Mouse (Mus musculus): Measurements from ENCODE around the gene Plxnb1.

The Plxnb1 gene

DNA sequence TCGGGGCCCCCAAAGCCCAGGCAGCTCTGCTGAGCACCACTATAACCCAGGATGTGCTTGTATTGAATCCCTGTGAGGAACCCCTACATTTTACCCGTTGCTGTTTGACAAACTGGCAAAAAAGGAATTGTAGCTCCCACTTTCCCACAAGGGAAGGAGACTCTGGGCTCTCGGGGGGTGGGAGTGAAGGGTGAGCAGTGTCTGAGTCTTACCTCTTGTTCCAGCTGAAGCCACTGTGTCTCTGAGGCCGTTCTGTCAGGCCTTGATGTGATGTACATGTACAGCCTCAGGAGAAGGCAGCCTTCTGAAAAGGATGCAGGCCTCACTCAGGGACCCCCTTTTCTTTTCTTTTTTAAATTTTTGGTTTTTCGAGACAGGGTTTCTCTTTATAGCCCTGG lies 34.3 kb upstream of the Plxnb1 start:
- no peak for DNase-seq (ENCODE audit: inconsistent ontology term)

DNA sequence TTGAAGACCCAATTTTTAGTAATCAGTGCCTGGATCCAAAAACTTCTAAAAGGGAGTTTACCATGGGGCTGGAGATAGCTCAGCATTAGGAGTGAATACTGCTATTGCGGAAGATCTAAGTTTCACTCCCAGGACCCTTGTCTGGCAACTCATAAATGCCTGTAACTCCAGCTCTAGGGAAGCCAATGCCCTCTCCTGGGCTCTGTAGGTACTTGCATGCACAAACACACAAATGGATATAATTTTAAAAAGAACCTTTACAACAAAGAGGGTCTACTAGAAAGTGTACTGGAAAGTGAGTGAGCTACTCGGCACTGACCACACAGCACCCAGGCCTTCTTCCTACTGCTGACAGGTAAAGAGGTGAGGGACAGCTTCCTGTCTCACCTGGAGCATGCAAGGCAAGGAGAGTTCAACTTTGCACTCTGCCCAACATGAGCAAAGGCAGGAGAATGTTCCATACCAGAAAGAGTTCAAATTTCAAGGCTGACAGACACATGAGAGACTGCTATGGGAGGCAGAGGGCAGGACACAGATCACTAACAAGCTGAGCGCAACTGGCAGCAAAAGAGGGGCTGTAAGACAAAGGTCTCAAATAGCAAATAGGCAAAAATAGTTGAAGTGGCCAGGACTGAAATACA lies 27.0 kb upstream of the Plxnb1 start:
- DNase-seq (ENCODE audit: inconsistent ontology term) = no peak

DNA sequence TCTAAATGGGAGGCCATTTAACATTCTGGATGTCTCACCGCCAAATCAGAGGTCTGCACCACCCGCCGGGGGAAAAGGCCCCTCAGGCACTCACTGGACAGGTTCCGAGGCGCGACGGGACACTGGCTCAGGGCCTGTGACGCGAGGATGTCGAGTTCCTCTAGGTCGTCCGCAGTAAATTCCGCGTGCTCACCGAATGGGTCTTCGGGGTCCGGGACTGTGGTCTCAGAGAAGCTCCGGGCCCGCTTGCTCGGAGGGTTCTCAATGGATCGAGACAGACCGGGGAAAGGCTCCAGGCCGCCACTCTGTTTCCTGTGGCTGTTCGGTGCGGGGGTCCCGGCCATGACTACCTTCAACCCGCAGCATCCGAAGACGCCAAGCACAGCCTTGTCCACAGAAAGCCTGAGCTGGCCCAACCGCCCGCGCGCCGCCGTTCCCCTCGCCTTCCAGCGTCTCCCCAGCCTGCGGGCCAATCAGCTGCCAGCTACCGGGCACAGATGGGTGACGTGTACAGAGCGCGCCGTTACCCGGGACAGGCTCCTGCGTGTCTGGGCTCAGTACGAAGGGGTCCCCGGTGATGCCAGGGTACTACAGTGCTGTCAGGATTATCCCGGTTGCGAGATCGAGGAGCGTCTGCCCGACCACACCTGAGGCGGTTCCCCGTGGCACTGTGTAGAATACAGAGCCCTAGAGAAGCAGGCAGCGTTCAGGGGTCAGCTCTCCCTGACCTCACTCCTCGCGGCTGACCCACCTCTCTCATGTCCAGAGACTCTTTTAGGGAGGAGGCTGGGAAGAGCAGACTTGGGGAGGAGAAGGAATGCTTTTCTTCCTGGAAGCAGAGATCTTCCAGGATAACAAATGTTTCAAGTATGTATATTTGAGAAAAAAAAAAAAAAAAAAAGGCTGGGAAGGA lies 21.3 kb upstream of the Plxnb1 start, which contains the start of gene Atrip:
TSS of gene Atrip (minus strand) at position 464 of the 913 bp plus-strand sequence.
- peak; percentile 91 for DNase-seq (ENCODE audit: inconsistent ontology term)

DNA sequence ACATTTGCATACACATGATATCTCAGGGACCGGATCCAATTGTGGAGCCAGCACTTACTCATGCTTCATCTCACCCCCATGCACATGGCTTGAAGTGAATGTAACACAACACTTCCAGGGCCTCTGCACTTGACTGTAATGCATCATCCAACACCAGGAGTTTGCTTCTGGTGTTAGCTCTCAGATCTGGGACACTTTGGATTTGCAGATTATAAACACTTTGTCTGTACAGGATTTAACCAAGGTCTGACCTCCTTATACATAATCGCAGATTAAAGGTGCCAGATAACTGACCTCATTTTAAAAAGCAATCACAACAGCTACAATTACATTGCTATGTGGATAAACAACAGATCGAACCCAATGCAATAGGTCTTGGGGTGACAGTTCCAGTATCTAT lies 14.7 kb upstream of the Plxnb1 start:
- no peak for DNase-seq (ENCODE audit: inconsistent ontology term)

DNA sequence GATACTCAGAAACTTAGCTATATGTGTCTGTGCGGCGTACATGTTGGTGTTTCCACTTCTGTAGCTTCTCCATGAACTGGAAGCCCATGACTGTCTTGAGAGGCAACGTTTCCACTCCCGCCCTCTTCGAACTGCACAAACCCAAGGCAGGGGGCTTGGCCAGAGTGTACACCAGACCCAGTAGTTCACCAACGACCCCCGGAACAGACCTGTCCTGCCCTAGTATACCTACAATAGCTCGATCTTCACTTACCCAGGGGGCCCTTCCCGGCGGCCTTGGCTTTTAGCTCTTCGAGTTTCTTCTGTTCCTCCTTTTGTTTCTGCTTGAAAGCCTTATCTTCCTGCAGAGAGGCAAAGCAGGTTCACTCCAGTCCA lies 13.5 kb upstream of the Plxnb1 start:
- no peak for DNase-seq (ENCODE audit: inconsistent ontology term)

DNA sequence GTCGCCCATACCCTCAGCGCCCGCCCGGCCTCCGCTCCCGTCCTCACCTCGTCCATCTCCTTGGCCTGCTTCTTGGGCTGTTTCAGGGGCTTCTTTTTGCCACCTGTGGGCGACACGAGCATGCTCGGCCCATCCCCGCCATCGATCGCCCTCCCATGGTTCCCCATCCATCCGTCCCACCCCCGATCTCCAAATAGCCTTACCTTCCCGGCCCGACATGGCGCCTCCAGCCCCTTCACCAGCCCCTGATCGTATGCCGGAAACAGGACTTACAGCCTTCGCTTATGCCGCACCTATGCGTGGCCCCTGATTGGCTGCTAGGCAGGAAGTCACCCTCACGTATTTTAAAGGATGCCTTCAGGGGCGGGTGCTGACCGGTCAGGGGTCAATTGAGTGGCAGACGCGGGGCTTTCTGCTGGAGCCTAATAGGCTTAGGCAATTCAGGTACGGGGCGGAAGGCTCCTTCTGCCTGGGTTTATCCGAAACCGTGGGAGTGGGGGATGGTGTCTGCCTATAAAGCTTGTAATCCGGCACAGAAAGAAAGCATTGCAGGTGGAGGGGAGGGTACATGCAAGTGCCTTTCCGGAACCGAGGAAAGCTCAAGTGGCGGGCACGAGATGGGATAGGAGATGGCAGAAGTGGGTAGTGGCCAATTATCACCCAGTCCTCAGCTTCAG lies 12.9 kb upstream of the Plxnb1 start, which contains the start of the genes Ccdc51 and Tma7:
TSS of gene Ccdc51 (plus strand) at position 370 of the 677 bp plus-strand sequence.
TSS of gene Tma7 (minus strand) at position 464 of the 677 bp plus-strand sequence.
- peak; percentile 88 for DNase-seq (ENCODE audit: inconsistent ontology term)

DNA sequence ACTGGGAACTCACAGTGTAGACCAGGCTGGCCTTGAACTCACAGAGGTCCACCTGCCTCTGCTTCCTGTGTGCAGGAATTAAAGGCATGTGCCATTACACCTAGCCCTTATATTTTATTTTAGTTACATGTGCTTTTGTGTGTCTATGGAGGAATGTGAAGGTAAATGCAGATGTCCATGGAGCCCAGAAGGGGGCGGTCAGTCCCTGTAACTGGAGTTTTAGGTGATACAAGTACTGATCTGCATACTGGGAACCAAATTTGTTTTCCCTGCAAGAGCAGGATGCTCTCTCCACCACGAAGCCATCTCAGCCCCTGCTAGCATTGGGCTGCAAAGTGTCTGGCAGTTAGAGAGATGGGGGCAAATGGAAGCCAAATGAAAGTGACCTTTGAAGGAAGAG lies 10.3 kb upstream of the Plxnb1 start:
- peak; percentile 61 for DNase-seq (ENCODE audit: inconsistent ontology term)

DNA sequence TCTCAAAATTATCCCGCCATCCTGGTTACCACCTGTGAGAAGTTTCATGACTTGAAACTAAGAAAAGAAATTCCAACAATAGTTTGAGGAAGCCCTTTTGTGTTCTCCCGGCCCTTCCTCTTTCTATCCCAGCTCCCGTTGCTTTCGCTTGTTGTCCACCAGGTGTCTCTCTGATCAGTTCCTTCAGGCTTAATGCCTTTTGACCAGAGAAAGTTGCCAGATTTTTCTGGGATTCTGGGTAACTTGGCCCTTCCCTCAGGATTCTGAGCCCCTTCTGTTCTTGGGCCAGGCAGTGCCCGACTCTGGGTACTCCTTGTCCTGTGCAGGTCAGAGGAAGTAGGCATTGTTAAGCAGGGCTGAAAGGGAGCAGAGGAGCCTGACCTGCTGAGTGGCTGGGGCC lies 7.2 kb upstream of the Plxnb1 start:
- DNase-seq (ENCODE audit: inconsistent ontology term) = peak; percentile 46

DNA sequence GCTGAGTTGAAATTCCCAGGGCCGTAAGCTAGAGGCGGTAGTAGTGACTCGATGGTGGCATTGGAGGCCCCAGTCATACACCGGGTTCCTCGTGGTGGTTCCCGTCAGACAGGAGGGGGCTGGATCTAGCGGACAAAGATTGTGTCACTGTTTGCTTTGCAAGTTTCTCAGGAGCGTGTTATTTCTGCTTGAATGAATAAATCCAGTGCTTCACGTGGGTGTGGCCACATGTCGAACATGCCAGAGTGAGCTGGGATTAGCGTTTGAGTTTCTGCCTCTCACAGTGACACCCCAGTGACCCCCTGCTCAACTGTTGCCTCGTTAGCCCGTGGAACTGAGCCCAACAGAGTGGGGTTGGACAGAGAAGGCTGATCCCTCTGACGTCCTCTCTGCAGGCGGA lies 4.7 kb upstream of the Plxnb1 start:
- DNase-seq (ENCODE audit: inconsistent ontology term) = peak; percentile 71

DNA sequence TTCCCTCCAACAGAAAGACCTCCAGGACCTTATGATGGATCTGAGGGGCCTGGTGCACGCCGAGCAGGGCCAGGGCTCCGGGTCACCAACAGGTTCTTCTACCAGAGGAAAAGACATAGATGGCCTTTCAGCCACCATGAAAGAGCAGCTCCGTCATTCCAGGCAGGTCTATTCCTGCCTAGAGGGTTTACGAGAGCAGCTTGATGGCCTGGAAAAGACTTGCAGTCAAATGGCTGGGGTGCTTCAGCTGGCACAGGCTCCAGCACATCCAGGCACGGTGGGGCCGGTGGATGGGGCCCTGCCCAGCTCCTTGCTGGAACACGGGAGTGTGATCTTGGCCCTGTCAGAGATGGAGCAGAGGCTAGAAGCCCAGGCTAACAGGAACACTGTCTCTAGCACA lies 3.4 kb upstream of the Plxnb1 start:
- DNase-seq (ENCODE audit: inconsistent ontology term) = no peak

DNA sequence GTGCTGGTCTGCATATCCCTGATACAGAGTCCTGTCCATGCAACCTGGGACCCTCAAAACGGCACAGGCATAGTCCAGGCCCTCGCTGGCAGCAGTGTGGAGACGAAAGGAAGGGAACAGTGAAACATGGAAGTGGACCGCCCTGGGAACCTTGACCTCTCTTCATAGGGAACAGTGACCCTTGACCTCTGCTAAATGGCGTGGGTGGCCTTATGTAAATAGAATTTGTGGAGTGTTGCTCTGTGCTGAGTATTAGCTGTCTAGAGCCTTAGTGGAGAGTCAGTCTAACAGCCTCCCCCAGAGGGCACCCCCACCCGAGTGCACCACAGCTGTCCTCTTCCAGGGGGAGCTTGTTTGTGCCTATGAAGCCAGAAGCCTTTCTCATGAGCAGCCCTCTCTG lies 2.4 kb upstream of the Plxnb1 start:
- DNase-seq (ENCODE audit: inconsistent ontology term) = no peak

DNA sequence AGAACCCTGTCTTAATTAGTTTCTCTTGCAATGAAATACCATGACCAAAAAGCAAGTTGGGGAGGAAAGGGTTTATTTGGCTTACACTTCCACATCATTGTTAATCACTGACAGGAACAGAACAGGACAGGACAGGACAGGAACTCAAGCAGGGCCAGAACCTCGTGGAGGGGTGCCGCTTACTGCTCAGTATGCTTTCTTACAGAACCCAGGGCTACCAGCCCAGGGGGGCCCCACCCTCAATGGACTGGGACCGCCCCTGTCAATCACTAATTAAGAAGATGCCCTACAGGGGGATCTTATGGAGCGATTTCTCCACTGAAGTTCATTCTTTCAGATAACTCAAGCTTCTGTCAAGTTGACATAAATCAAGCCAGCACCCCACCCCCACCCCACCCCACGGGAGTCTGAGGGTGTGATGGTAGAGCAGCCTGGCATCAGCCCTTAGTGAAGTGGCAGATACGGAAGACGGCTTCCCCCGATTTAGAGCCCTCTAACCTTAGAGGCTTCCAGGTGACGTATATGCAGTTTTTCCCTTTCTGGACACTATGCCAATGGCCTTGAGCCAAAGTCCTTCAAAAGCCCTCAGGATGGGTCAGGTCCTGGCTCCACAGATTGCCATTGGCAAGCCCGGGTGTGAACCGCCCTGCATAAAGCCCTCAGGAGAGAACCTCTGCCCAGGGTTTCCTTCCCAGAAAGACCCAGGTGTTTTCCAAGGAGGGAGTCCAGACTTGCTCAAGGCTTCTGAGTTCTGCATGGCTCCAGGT lies 1.2 kb upstream of the Plxnb1 start:
- DNase-seq (ENCODE audit: inconsistent ontology term) = no peak

DNA sequence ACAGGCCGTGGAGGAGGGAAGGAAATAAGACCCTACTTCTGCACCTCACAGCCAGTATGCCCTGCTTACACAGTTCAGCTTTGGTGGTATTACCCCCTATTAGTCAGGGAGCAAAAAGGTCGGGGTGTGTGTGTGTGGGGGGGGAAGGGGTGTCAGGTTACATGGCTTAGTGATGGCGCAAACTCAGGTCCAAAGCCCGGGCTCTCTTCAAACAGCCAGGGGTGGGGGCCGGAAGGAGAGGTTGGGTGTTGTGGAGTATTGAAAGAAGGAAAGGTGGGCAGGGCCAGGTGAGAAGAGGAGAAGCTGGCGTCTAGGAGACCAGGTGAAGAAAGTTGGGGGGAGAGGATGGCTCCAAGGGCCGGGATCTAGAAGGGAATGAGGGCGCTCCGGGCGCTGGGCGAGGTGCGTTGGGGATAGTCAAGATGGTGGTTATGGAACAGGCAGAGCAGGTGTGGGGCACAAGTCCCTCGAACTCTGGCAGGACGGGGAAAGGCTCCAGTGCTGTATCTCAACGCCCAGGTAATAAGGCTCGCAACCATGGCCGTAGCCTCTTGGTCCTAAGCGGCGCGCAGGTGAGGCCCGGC lies 544 bp upstream of the Plxnb1 start:
- DNase-seq (ENCODE audit: inconsistent ontology term) = peak; percentile 57

DNA sequence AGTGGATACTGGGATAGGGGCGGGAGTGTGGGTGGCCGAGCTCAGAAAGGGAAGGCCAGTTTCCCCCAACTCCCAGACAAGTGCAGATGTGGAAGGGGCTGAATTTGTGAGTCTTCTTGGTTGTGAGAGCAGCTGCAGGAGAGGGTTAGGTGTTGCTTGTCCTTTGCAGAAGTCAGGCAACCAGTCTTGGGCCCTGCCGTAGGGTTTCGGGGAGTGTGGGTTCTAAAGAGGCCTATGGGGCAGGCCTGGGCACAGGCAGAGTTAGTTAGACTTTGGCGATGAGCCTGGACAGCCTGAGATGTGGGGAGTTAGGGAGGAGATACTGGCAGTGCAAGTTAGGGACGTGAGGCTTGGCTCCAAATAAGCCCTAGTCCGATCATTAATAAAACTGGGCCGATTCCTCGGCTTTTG lies 1.1 kb downstream of the Plxnb1 start:
- DNase-seq (ENCODE audit: inconsistent ontology term) = peak; percentile 54

DNA sequence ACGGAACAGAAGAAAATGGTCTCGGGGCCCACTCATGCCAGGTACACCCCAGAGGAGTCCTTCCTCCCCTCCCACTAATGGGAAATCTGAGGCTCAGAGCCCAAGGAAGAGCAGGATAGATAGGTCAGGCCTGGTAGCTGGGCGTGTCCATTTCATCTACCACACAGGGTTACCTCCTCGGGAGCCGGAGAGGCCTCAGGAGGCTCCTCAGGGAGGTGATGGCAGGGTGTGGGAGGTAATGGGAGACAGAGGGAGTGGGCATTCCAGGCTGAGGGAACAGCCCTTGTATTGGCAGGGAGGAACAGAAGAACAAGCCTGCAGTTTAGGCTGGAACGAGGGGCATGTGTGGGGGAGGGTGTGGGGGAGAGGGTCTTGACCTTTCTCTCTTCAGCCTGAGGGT lies 1.7 kb downstream of the Plxnb1 start:
- peak; percentile 47 for DNase-seq (ENCODE audit: inconsistent ontology term)

DNA sequence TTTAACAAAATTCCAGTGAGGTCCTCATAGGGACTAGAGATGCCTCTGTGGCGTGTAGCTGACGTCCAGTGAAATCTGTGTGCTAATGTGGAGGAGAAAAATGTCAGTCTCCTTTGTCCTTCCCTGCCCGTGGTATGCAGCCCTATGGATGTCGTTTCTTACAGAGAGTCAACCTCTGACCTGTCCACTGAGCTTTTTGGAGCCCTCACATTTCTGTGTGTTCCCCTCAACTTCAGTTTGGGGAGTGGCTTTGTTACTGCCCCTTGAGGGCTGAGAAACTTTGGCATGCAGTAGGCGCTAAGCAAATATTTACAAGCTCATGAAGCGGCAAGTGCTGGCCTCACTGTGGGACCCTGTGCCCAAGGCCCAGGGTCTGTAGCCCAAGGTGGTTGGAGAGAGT lies 2.1 kb downstream of the Plxnb1 start:
- DNase-seq (ENCODE audit: inconsistent ontology term) = peak; percentile 73

DNA sequence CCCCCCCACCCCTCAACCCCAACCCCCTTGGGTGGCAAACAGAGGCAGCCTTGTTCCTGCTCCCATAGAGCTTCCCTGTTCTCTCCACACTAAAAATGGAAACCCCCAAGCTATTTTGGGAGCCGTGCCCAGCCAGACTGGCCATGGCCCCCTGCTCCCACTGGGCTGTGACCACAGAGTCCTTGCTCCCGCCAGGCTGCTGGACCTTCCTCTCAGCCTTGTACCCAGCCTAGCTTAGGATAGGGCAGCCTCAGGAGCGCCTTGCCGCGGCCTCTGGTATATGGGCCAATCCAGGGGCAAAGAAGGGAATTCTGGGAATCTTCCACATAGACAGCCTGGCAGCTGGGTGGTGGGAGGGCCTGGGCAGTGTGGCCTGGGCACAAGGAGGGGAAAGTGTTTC lies 2.6 kb downstream of the Plxnb1 start:
- peak; percentile 94 for DNase-seq (ENCODE audit: inconsistent ontology term)

DNA sequence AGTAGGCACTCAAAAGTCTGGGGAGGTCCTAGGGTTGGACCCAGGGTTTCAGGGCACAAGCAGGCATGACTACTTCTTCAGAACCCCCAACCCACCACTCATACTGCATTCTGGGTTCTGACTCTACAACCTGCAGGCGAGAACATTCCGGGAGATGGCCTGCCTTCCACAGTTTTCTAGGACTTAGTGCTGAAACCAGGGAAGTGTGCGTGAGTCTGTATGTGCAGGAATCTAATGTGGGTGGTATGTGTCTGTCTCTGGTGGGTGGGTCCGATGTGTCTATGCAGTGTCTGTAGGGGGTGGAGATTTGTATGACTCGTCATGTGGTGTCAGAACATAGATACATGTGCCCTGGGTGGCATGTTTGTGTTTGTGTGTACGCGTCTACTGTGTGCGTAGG lies 3.2 kb downstream of the Plxnb1 start:
- DNase-seq (ENCODE audit: inconsistent ontology term) = peak; percentile 51

DNA sequence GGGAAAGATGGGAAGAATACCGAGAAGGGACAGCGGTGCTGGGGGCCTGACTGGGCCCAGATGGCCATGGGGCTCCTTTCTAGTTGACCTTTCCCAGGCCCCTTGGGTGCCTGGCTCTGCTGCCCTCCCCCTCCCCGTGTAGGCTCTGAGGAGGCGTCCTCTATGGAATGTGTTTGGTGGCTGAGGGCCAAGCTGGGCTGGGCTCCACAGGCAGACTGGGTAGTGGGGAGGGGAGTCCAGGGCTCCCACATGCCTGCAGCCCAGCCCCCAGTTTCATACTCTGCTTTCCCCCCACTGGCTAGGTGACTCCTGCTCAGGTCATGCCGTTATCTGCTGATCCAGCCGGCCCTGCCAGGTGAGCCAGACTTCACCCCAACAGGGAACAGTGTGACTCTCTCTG lies 3.8 kb downstream of the Plxnb1 start:
- peak; percentile 84 for DNase-seq (ENCODE audit: inconsistent ontology term)

DNA sequence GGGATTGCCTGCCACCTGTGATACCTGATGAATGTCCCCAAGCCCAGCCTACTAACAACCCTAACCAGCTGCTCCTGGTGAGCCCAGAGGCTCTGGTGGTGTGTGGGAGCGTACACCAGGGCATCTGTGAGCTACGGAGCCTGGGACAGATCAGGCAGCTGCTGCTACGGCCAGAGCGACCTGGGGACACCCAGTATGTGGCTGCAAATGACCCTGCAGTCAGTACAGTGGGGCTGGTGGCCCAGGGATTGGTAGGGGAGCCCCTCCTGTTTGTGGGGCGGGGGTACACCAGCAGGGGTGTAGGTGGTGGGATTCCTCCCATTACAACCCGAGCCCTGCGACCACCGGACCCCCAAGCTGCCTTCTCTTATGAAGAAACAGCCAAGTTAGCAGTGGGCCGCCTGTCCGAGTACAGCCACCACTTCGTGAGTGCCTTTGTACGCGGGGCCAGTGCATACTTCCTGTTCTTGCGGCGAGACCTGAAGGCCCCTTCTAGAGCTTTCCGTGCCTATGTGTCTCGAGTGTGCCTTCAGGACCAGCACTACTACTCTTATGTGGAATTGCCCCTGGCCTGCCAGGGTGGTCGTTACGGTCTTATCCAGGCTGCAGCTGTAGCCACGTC lies 5.2 kb downstream of the Plxnb1 start:
- no peak for DNase-seq (ENCODE audit: inconsistent ontology term)

DNA sequence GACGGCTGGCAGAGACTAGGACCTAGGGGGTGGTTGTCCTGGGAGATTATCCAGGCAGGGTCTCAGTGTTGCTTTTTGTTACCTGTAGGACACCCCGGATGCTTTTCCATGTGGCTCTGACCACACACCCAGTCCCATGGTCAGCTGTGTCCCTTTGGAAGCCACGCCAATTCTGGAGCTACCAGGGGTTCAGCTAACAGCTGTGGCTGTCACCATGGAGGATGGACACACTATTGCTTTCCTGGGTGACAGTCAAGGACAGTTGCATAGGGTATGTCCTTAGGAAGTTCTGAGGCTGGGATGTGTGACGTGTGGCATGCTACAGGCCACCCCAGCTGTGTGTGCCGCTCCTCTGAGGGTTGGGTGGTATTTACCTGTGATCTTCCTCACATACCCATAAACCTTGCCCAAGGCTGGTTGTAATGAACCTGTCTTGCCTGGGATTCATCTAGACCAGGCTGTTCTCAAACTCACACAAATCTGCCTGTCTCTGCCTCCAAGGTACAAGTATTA lies 6.8 kb downstream of the Plxnb1 start:
- no peak for DNase-seq (ENCODE audit: inconsistent ontology term)
